Mouse (Mus musculus) ovary, adult 10 weeks (tissue): ENCODE results near the gene Gm4724. TPM values are rescaled to one million over a fixed set of nuclear protein-coding genes. Genes with fewer than 3 reads are reported as not detected.

Experiments used
- polyA plus RNA-seq: library from polyadenylated mRNA; stranded (reverse); fragments of 350-450 nt; fragmentation: Illumina TruSeq; extraction: RNeasy Lipid Tissue Mini Kit (QIAGEN cat#74804); gene quantifications from one replicate; pipeline ENCODE4 v1.2.3, GENCODE M21; 2014

Gm4724 gene
- 64.5 TPM for polyA plus RNA-seq

GRCm38 (mm10) chr2:175435707-175436106, at the start of gene Gm4724:
Gm4724 (minus strand) TSS chr2:175435807.

GRCm38 (mm10) chr2:175469685-175470084, 34.1 kb upstream of the Gm4724 start, which contains the start of gene Zfp965:
Zfp965 (plus strand) TSS chr2:175469985.

Other genes starting within 250 kb of the Gm4724 start
- gene Gm14391, start 228.9 kb downstream of the Gm4724 start, polyA plus RNA-seq, result 47.6 TPM
- gene Gm14440, start 160.7 kb downstream of the Gm4724 start, polyA plus RNA-seq, result 64.1 TPM
- 103 TPM for gene Gm4631, start 97.6 kb downstream of the Gm4724 start, polyA plus RNA-seq
- gene Zfp968, start 63.4 kb downstream of the Gm4724 start, polyA plus RNA-seq, result 26.0 TPM
- 60.7 TPM for gene Zfp965, start 34.2 kb upstream of the Gm4724 start, polyA plus RNA-seq
- 2.4 TPM for gene Gm11007, start 208.2 kb upstream of the Gm4724 start, polyA plus RNA-seq